Mouse (Mus musculus): ENCODE measurements around the gene Fbxo9. TPM values are rescaled to one million over a fixed set of nuclear protein-coding genes. Genes with fewer than 3 reads are reported as not detected.
A peak's percentile ranks its signal among the peaks of the same experiment; 100 is the strongest.

Fbxo9 gene
- polyA plus RNA-seq, 1 experiment from 2014 or later, result 25.0 TPM

DNA sequence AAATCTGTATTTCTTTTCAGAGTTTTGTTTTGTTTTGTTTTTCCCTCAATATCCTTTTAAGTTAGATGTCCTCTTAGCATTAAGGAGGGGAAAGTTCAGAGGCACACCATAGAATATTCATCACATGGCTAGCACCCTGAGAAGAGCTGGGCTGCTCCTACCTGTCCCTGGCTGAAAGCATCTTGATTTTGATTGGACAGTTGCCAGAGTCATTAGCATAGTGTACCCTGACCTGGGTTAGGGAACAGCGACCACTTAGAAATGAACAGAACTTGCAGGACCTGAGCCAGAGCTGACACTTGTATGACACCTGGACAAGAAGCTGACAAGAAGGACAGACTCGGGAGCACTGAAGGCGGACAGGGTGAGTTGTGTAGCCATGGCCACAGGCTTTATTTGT, 57.2 kb downstream of the Fbxo9 start, which contains the start of gene Gcm1:
Gcm1 (plus strand) TSS at position 248 of the 400 bp plus-strand sequence.
- Histone ChIP-seq H3K9me3 (no peaks in the 10 kb centered on the region), H3K4me1 (replicated peaks) (peaks cover 3% of the 10 kb centered on the region; the same call in 1 of the 2 replicates), H3K36me3 (no peaks in the 10 kb centered on the region), H3K4me3 (no peak within 1 kb of the TSS), H3K27me3 (ENCODE audit: insufficient read depth, poor library complexity, severe bottlenecking) (no peaks in the 10 kb centered on the region), H3K27ac (no peak within 1 kb of the TSS)
- WGBS, result 57% methylated on average over 3 of the region's 3 CpGs
- no peak for DNase-seq (ENCODE audit: low spot score)

DNA sequence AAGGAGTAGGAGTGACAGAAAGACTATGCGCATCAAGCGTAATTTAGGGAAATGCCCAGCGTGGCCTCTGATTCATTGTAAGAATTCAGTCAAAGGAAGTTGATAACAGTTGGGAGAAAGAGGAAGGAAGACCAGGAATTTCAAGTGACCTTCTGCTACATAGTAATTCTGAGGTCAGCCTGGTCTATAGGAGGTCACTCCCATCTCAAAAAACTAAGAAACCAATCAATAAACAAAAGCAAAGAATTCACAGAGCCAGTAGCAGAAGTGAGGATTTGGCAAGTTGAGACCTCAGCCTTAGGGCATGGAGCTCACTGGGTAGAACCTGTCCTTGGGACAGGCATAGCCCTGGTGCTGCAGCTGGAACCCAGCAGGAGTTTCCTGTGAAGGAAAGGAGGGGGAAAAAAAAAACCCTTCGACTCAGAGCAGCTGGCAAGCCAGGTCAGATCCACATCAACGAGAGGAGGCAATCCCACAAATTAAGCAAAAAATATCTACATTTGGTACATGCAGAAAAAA, 58.4 kb downstream of the Fbxo9 start:
- DNase-seq (ENCODE audit: low spot score), result no peak
- no peak overlapping the region for H3K4me3 ChIP-seq
- H3K27ac ChIP-seq, result no peak overlapping the region
- no peaks in the 10 kb centered on the region for H3K9me3 ChIP-seq
- 49% methylated on average over 5 of the region's 5 CpGs for WGBS
- H3K4me1 ChIP-seq (replicated peaks), result peaks cover 3% of the 10 kb centered on the region; the same call in 1 of the 2 replicates
- no peaks in the 10 kb centered on the region for H3K27me3 ChIP-seq (ENCODE audit: insufficient read depth, poor library complexity, severe bottlenecking)
- no peaks in the 10 kb centered on the region for H3K36me3 ChIP-seq

DNA sequence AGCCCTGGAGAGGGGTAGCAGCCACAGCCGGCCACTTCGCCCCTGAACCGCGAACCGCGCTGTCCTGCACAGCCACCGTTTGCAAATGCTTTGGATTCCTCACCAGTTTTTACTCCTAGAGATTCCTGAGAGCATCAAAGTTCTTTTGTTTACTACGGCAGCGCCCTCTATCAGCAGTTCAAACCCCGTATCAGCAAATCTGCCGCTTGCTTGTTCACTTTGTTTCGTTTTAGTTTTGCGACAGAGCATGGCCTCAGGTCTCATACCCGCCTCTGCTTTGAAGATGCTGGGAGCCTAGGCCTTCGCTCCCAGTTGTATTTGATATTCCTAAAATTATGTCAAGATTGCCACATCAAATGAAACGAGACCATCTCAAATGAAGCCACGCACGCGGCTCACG, 62.1 kb downstream of the Fbxo9 start:
- no peaks in the 10 kb centered on the region for H3K27me3 ChIP-seq (ENCODE audit: insufficient read depth, poor library complexity, severe bottlenecking)
- no peaks in the 10 kb centered on the region for H3K9me3 ChIP-seq
- 51% methylated on average over 20 of the region's 20 CpGs for WGBS
- H3K27ac ChIP-seq, result no peak overlapping the region
- no peaks in the 10 kb centered on the region for H3K36me3 ChIP-seq
- peaks cover 3% of the 10 kb centered on the region; the same call in 1 of the 2 replicates for H3K4me1 ChIP-seq (replicated peaks)
- no peak overlapping the region for H3K4me3 ChIP-seq
- DNase-seq (ENCODE audit: low spot score), result no peak

DNA sequence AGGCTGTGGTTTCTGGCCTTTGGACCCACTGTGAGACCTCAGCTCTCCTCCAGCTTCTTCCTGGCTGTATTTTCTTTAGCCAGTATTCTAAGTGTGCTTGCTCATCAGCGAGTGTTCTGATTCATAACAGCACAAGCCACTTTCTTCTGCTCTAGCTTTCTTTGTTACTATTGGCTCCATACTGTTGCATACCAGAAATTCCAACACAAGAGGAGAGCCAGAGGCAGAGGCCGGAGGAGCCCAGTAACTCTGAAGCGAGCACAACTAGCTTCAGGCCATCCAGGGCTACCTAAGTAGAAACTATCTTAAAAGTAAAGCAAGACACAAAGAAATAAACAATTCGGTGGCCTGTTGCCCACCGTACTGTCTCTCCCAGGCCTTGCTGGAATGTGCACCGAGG, 63.7 kb downstream of the Fbxo9 start:
- peaks cover 1% of the 10 kb centered on the region; the same call in 1 of the 2 replicates for H3K4me1 ChIP-seq (replicated peaks)
- 59% methylated on average over 6 of the region's 6 CpGs for WGBS

DNA sequence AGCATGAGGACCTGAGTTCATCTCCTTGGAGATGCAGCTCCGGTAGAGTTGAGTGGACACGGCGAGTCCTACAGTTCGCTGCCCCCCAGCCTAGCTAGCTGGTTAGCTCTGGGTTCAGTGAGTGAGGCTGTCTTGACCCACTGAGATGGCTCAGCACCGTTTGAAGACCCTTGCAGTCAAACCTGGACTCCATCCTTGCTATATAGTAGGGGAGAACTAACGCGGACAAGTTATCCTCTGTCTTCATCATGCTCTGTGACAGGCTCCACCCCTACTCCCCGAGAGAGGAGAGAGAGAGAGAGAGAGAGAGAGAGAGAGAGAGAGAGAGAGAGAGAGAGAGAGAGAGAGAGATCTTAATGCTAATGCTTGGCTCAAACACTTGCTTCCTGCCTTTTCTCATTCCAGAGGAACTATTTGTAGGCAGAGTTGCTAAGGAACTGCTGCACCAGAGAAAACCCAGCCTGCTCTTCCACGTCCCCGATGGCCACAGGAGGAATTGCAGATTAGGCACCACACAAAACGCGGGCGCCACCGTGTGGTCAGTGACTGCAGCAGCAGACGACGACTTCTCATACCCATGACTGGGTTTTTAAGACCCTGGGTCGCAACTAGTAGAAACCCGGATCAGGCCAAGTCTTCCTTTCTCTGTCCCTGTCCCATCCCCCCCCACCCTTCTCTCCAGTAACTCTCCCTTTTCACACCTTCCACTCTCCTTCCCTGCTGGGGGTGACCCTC, 69.9 kb downstream of the Fbxo9 start:
- 40% methylated on average over 18 of the region's 18 CpGs for WGBS
- Histone ChIP-seq H3K27ac (no peak overlapping the region), H3K36me3 (no peaks in the 10 kb centered on the region), H3K4me1 (replicated peaks) (no peaks in the 10 kb centered on the region), H3K27me3 (ENCODE audit: insufficient read depth, poor library complexity, severe bottlenecking) (no peaks in the 10 kb centered on the region), H3K9me3 (no peaks in the 10 kb centered on the region), H3K4me3 (no peak overlapping the region)
- DNase-seq (ENCODE audit: low spot score), result peak; percentile 83

More for the DNA sequence above, 63.7 kb downstream of the Fbxo9 start:
- Histone ChIP-seq H3K27me3 (ENCODE audit: insufficient read depth, poor library complexity, severe bottlenecking) (no peaks in the 10 kb centered on the region), H3K9me3 (no peaks in the 10 kb centered on the region), H3K27ac (no peak overlapping the region), H3K4me3 (no peak overlapping the region), H3K36me3 (no peaks in the 10 kb centered on the region)
- DNase-seq (ENCODE audit: low spot score), result no peak

DNA sequence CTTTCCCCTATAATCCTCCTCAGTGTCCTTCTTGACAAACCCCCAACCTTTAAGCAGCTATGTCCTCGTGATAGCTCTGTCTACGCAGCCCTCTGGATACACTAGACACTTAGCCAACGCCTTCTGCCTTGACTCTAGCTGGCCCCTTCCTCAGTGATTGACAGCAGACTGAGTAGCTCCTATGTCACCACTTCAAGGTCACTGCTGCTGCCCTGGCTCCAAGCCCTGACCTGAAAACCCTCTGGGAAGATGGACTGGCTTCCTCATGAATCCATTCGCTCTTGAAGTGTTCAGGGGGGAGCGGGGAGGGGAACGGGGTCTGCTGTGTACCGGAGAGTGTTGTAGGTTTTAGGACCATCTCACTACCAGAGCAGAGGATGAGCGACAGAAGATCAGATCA, 73.0 kb downstream of the Fbxo9 start:
- Histone ChIP-seq H3K27ac (no peak overlapping the region), H3K4me3 (no peak overlapping the region), H3K36me3 (no peaks in the 10 kb centered on the region), H3K27me3 (ENCODE audit: insufficient read depth, poor library complexity, severe bottlenecking) (no peaks in the 10 kb centered on the region), H3K4me1 (replicated peaks) (no peaks in the 10 kb centered on the region), H3K9me3 (no peaks in the 10 kb centered on the region)
- no peak for DNase-seq (ENCODE audit: low spot score)
- WGBS, result 84% methylated on average over 8 of the region's 8 CpGs

DNA sequence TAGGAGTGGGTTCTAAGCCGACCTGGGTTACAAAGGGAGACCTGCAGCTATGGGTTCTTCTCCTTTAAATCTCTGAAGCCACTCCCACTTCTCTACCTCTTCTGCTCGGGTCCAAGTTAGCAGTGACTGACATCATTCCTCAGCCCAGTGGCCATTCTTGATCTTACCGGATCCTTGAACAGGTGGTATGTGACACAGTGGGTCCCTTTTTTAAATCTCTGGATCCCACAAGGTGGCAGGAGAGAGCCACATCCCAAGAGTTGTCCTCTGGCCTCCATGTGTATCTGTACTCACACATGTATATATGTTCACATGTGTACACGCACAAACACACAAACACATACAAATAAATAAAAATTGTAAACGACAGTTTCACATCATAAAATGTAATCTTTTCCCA, 73.6 kb downstream of the Fbxo9 start:
- H3K4me1 ChIP-seq (replicated peaks), result no peaks in the 10 kb centered on the region
- H3K27me3 ChIP-seq (ENCODE audit: insufficient read depth, poor library complexity, severe bottlenecking), result no peaks in the 10 kb centered on the region
- no peaks in the 10 kb centered on the region for H3K9me3 ChIP-seq
- no peak for DNase-seq (ENCODE audit: low spot score)
- H3K36me3 ChIP-seq, result no peaks in the 10 kb centered on the region
- no peak overlapping the region for H3K27ac ChIP-seq
- 80% methylated on average over 5 of the region's 5 CpGs for WGBS
- no peak overlapping the region for H3K4me3 ChIP-seq

DNA sequence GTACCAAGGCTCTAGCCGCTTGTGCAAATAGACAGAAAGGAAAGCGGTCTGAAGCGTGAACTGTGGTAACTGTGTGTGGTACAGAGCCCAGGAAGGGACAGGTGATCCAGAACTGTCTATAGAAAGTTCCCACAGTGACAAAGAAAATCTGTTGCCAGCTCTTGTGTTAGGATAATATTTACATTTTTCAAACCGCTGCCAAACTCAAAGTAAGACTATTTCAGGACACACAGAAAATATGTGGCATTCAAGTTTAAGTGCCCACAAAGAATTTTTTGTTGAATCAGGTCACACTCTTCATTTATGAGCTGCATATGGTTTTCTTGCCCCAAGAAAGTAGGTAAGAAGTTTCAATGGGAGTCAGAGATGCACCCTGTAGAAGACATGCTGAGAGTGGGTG, 75.9 kb downstream of the Fbxo9 start:
- H3K4me1 ChIP-seq (replicated peaks), result no peaks in the 10 kb centered on the region
- no peaks in the 10 kb centered on the region for H3K36me3 ChIP-seq
- DNase-seq (ENCODE audit: low spot score), result no peak
- H3K27me3 ChIP-seq (ENCODE audit: insufficient read depth, poor library complexity, severe bottlenecking), result no peaks in the 10 kb centered on the region
- no peak overlapping the region for H3K27ac ChIP-seq
- 91% methylated on average over 4 of the region's 4 CpGs for WGBS
- H3K4me3 ChIP-seq, result no peak overlapping the region
- no peaks in the 10 kb centered on the region for H3K9me3 ChIP-seq

Other genes starting within 250 kb of the Fbxo9 start
- 72.7 and 92.1 TPM in 2 replicates for gene Elovl5, start 191.7 kb downstream of the Fbxo9 start, polyA plus RNA-seq (2016; fragmentation: Nextera tagmentation; extraction: Ambion mirVana)
- 0.21 TPM in 1 of 2 replicates, not detected in the other for gene Gcm1, start 57.1 kb downstream of the Fbxo9 start, polyA plus RNA-seq (2016; fragmentation: Nextera tagmentation; extraction: Ambion mirVana)
- 37.7 and 39.1 TPM in 2 replicates for gene Ick, start 127 bp upstream of the Fbxo9 start, polyA plus RNA-seq (2016; fragmentation: Nextera tagmentation; extraction: Ambion mirVana)
- gene Gsta4, start 73.7 kb upstream of the Fbxo9 start, polyA plus RNA-seq (2016; fragmentation: Nextera tagmentation; extraction: Ambion mirVana), result 58.1 and 60.9 TPM in 2 replicates
- gene Gsta1, start 121.6 kb upstream of the Fbxo9 start, polyA plus RNA-seq (2016; fragmentation: Nextera tagmentation; extraction: Ambion mirVana), result not detected in 2 replicates
- not detected in 2 replicates for gene Gm3776, start 148.1 kb upstream of the Fbxo9 start, polyA plus RNA-seq (2016; fragmentation: Nextera tagmentation; extraction: Ambion mirVana)
- gene Gm10639, start 180.9 kb upstream of the Fbxo9 start, polyA plus RNA-seq (2016; fragmentation: Nextera tagmentation; extraction: Ambion mirVana), result not detected in 2 replicates
- not detected in 2 replicates for gene Omt2a, start 205.7 kb upstream of the Fbxo9 start, polyA plus RNA-seq (2016; fragmentation: Nextera tagmentation; extraction: Ambion mirVana)
- gene Omt2b, start 218.5 kb upstream of the Fbxo9 start, polyA plus RNA-seq (2016; fragmentation: Nextera tagmentation; extraction: Ambion mirVana), result not detected in 2 replicates
- not detected in 2 replicates for gene Gsta2, start 246.7 kb upstream of the Fbxo9 start, polyA plus RNA-seq (2016; fragmentation: Nextera tagmentation; extraction: Ambion mirVana)